Mouse (Mus musculus) adrenal gland, postnatal 36 days (tissue): ENCODE results near the gene Lrrn3. TPM values are rescaled to one million over a fixed set of nuclear protein-coding genes. Genes with fewer than 3 reads are reported as not detected.

ENCODE experiments used
- DNase-seq, 2 experiments: peaks; one replicate each; pipeline ENCODE4 v3.0.0; 2021; ENCODE audit warnings: mixed read lengths in 1 of 2
- total RNA-seq, 2 experiments: library from RNA; stranded (reverse); gene quantifications; 2 replicates each; pipeline ENCODE4 v1.2.3; 2021

Lrrn3 gene
- total RNA-seq, 2 experiments from 2014 or later: 38.5 to 41.3 TPM

DNA sequence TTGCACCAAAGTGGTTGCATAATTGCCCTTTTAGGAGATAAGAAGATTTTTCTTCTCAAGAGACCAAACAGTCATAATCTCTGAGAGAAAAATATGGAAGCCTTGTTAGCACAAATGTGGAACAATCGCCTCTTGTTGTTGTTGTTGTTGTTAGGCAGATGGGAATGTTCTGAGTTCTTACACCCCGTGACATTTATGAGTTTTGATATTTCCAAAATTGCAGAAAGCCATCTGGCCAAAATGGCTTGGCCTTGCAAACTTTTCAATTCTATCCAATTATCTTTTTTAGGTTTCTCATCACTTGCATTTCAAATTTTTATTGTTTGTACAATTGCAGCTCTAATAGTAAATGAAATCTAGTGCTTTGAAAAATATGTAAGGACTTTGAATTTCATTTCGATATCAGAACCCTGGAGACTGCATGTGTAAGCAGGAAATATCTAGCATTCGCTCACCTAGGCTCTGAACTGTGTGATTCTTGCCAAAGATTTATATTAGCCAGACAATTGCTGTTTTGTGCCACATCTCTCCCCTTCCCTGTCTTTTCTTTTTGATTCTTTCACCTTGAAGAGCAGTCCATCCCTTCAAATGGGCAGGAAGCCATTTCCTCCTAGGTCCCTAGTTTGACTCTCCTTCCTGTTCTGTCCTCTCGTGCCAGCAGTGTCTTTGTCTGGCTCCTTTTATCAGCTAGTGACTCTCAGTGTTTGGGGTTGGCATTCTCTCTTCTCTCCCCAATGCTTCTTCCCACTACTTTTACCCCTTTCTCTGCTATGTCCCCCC, 49.8 kb downstream of the Lrrn3 start:
- DNase-seq: no peak

GRCm38 (mm10) chr12:41428806-41429205, 57.4 kb downstream of the Lrrn3 start:
- DNase-seq: no peak

GRCm38 (mm10) chr12:41427464-41427863, 58.8 kb downstream of the Lrrn3 start:
- DNase-seq: no peak

- DNase-seq: no peak
Measured at GRCm38 (mm10) chr12:41425101-41425679, 61.0 kb downstream of the Lrrn3 start.

GRCm38 (mm10) chr12:41417961-41418360, 68.3 kb downstream of the Lrrn3 start:
- DNase-seq: no peak

DNA sequence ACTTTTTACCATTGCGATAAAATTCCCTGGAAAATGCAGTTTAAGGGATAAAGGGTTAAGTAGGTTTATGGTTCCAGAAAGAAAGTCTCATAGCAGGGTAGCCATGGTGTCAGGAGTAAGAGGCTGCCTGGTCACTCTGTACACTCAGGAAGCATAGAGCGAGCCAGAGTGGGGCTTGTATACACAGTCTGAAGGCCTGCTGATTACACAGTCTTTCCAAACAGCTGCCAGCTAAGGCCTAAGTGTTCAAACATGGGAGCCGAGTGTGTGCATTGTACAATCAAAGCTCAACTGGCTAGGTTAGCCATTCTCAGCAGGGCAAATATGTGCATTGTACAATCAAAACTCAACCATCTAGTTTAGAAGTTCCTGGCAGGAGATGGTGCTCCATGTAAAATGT, 69.1 kb downstream of the Lrrn3 start:
- no peak for DNase-seq

- no peak for DNase-seq
Measured at GRCm38 (mm10) chr12:41416635-41417034, 69.6 kb downstream of the Lrrn3 start.

DNA sequence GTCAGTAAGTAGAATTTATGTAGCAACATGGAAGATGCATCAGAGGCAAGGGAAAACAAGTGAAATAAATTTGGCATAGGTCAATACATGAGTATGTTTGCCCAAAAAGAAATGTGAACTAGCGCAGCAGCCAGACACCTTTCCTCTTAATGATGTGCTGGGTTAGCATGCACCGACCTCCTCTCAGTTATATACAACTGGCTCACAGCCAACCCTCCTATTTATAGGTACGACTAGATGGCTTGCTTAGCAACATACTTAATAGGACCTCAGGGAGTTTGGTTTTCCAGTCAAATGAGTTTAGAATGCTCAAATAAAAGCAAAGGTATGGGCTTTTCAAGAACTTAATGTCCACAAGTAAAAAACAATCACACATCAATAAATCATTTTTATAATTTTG, 76.8 kb downstream of the Lrrn3 start:
- no peak for DNase-seq

GRCm38 (mm10) chr12:41401923-41402322, 84.3 kb downstream of the Lrrn3 start:
- no peak for DNase-seq
